Comparison of ENCODE assay signal across 20 mouse cellular contexts in the genomic region with DNA sequence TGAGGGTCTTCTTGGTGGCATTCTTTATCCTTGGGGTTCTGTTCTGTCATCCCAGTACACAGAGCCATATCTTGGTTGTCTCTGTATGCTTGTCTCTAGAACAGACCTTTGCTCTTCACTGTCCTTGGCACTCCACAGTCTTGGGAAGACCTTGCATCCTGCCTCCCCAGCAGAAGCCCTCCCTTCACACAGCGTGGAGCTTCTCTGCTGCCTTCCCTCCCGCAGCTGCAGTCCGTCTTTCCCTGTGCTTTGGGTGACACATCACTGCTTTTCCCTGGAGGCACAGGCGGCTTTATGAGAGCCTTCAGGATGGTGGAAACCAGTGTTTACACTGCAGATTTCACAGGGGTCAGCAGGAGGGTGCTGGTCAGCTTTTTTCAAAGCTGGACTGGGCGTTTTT. TPM values are rescaled to one million over a fixed set of nuclear protein-coding genes. Genes with fewer than 3 reads are reported as not detected.
A peak's percentile ranks its signal among the peaks of the same experiment; 100 is the strongest.
DNase-seq lines count a peak whose midpoint lies in the region; ATAC-seq and TF ChIP-seq lines count a peak whose summit lies in the region.
"Had no signal": no experiment of that assay in that cellular context is flagged by ENCODE, and none has a peak within 500 bp of the region (broad histone marks: within the 10 kb centered on the region; RNA-seq: fewer than 3 reads in every experiment).

No protein-coding gene starts in this region.

- no peaks in the 10 kb centered on the region; the same call in 1 of the 2 replicates for H3K36me3 ChIP-seq in kidney, adult 2 months (ENCODE audit: control insufficient read depth, insufficient read depth, low read length)
- H3K36me3 ChIP-seq in kidney, embryonic 15.5 days = peaks cover 54% of the 10 kb centered on the region
- no peaks in the 10 kb centered on the region for H3K36me3 ChIP-seq in lung, postnatal 0 days (ENCODE audit: insufficient read depth, low read length)

- no peaks in the 10 kb centered on the region for H3K9me3 ChIP-seq in kidney, embryonic 15.5 days (replicated peaks)
- no peaks in the 10 kb centered on the region for H3K9me3 ChIP-seq in lung, postnatal 0 days (ENCODE audit: low read length)
- H3K9me3 ChIP-seq: forebrain, embryonic 15.5 days; heart, embryonic 13.5 days; hindbrain, embryonic 15.5 days; lung, embryonic 15.5 days had no signal

- no peak overlapping the region for H3K27ac ChIP-seq in kidney, adult 2 months (ENCODE audit: insufficient read depth, low read depth, low read length)
- H3K27ac ChIP-seq in kidney, embryonic 15.5 days = peak overlapping the region; percentile 28; the same call in 1 of the 2 replicates
- no peak overlapping the region for H3K27ac ChIP-seq in lung, postnatal 0 days (ENCODE audit: low read length)
- H3K27ac ChIP-seq: forebrain, embryonic 15.5 days; heart, embryonic 13.5 days; hindbrain, embryonic 15.5 days; lung, embryonic 15.5 days had no signal

- H3K9ac ChIP-seq in kidney, embryonic 15.5 days = no peak overlapping the region
- H3K9ac ChIP-seq in lung, postnatal 0 days (replicated peaks; ENCODE audit: low read depth) = no peak overlapping the region
- H3K9ac ChIP-seq: forebrain, embryonic 15.5 days; heart, embryonic 13.5 days; hindbrain, embryonic 15.5 days; lung, embryonic 15.5 days had no signal

- TF ChIP-seq EP300 in lung, postnatal 0 days (IDR thresholded peaks at IDR 0.05) = no peak

- no peak overlapping the region for H3K4me2 ChIP-seq in kidney, embryonic 15.5 days
- H3K4me2 ChIP-seq in lung, postnatal 0 days (replicated peaks; ENCODE audit: low read depth, low read length) = no peak overlapping the region
- H3K4me2 ChIP-seq: forebrain, embryonic 15.5 days; heart, embryonic 13.5 days; hindbrain, embryonic 15.5 days; liver, embryonic 11.5 days; lung, embryonic 15.5 days had no signal

- WGBS in kidney, adult 2 months = 69% methylated on average over 5 of the region's 5 CpGs
- 35% methylated on average over 5 of the region's 5 CpGs for WGBS in kidney, embryonic 15.5 days
- WGBS in lung, postnatal 0 days = 30% methylated on average over 5 of the region's 5 CpGs

- no peak for TF ChIP-seq POLR2A in kidney, adult 2 months (IDR thresholded peaks at IDR 0.05; ENCODE audit: low read depth, low read length)

- DNase-seq in kidney, adult 2 months = peak; percentile 19
- no peak for DNase-seq in kidney, adult 8-10 months
- DNase-seq in brain, adult 2 months (ENCODE audit: low read depth, low spot score) = peak; percentile 35
- peak; percentile 60 for DNase-seq in lung, postnatal 0 days (ENCODE audit: low spot score)
- no peak for DNase-seq in left cerebral cortex, postnatal 25 days (ENCODE audit: low spot score in 2 of 2)
- no peak for DNase-seq in frontal cortex, postnatal 14 days (ENCODE audit: low spot score in 2 of 2)
- DNase-seq: adrenal gland, adult 8-10 months; cerebellum, adult 18-20 months; cerebellum, postnatal 25 days; embryo, embryonic 11 days; heart, postnatal 36 days; layer of hippocampus, adult 9-11 months; thymus, postnatal 25 days had no signal

- H3K27me3 ChIP-seq in kidney, adult 2 months (replicated peaks; ENCODE audit: control insufficient read depth, insufficient read depth, low read length) = no peaks in the 10 kb centered on the region
- H3K27me3 ChIP-seq in kidney, embryonic 15.5 days = no peaks in the 10 kb centered on the region
- no peaks in the 10 kb centered on the region for H3K27me3 ChIP-seq in lung, postnatal 0 days (replicated peaks; ENCODE audit: insufficient read depth, low read length)
- H3K27me3 ChIP-seq: forebrain, embryonic 15.5 days; heart, embryonic 13.5 days; hindbrain, embryonic 15.5 days; lung, embryonic 15.5 days had no signal

- ATAC-seq in kidney, embryonic 15.5 days (replicated peaks; ENCODE audit: low FRiP score) = no peak
- peak; percentile 9; the same call in 1 of the 2 replicates for ATAC-seq in lung, postnatal 0 days
- ATAC-seq: forebrain, embryonic 15.5 days; midbrain, embryonic 16.5 days had no signal

- no peak overlapping the region for H3K4me3 ChIP-seq in kidney, adult 2 months (ENCODE audit: insufficient read depth, low read depth, low read length)
- no peak overlapping the region for H3K4me3 ChIP-seq in kidney, embryonic 15.5 days (replicated peaks)
- H3K4me3 ChIP-seq in lung, postnatal 0 days (ENCODE audit: low read depth, low read length) = no peak overlapping the region
- H3K4me3 ChIP-seq: forebrain, embryonic 15.5 days; heart, embryonic 13.5 days; hindbrain, embryonic 15.5 days; lung, embryonic 15.5 days had no signal

- no peaks in the 10 kb centered on the region for H3K4me1 ChIP-seq in kidney, adult 2 months (ENCODE audit: control insufficient read depth, insufficient read depth, low read length)
- H3K4me1 ChIP-seq in kidney, embryonic 15.5 days = peaks cover 15% of the 10 kb centered on the region; the same call in 1 of the 2 replicates
- H3K4me1 ChIP-seq in lung, postnatal 0 days (ENCODE audit: insufficient read depth, low read depth, low read length) = peaks cover 8% of the 10 kb centered on the region; the same call in 1 of the 2 replicates

- intact Hi-C loops in left cerebral cortex, postnatal 25 days (cut with DNase I) = no loop called here

- no peak for TF ChIP-seq CTCF in kidney, adult 2 months (conservative IDR thresholded peaks at IDR 0.05; ENCODE audit: insufficient read depth, insufficient read length, low read depth, low read length)
- no peak for TF ChIP-seq CTCF in lung, postnatal 0 days (IDR thresholded peaks at IDR 0.05)

RNA-seq across cellular contexts. Expression of gene Nhlrc2, which starts 35.7 kb away (rescaled TPM):
- polyA plus RNA-seq in kidney, adult 2 months (2012; rRNA removed) = 6.3 and 6.6 TPM in 2 replicates
- polyA plus RNA-seq in kidney, embryonic 15.5 days (2015; fragmentation: Nextera tagmentation; extraction: Ambion mirVana) = 15.2 and 16.0 TPM in 2 replicates
- 15.4 and 17.6 TPM in 2 replicates for polyA plus RNA-seq in lung, postnatal 0 days (2015; fragmentation: Nextera tagmentation; extraction: Ambion mirVana)
- total RNA-seq in left cerebral cortex, postnatal 25 days (2021) = 10 to 100 TPM; 11.2 to 12.1 TPM

RNA-seq across cellular contexts. Expression of gene Dclre1a, which starts 35.8 kb away (rescaled TPM):
- polyA plus RNA-seq in kidney, adult 2 months (2012; rRNA removed) = 5.7 and 5.9 TPM in 2 replicates
- polyA plus RNA-seq in kidney, embryonic 15.5 days (2015; fragmentation: Nextera tagmentation; extraction: Ambion mirVana) = 18.0 and 21.6 TPM in 2 replicates
- polyA plus RNA-seq in lung, postnatal 0 days (2015; fragmentation: Nextera tagmentation; extraction: Ambion mirVana) = 14.7 and 16.7 TPM in 2 replicates
- 10 to 100 TPM in 1 of 2 experiments, 1 to 10 TPM in 1; 9.3 to 11.0 TPM for total RNA-seq in left cerebral cortex, postnatal 25 days (2021)

Comparison
In these comparisons a context has a peak if more than half of its experiments do, and no peak if none do; other contexts are left out.
1. DNase-seq: peak in kidney, adult 2 months (single experiment), brain, adult 2 months (single experiment) and lung, postnatal 0 days (single experiment); none in kidney, adult 8-10 months (0 of 2), left cerebral cortex, postnatal 25 days (0 of 2) and frontal cortex, postnatal 14 days (0 of 2).